Comparison of ENCODE assay signal across 8 mouse cellular contexts in genomic region chr5:31094100-31094798, GRCm38 (mm10). TPM values are rescaled to one million over a fixed set of nuclear protein-coding genes. Genes with fewer than 3 reads are reported as not detected.
A peak's percentile ranks its signal among the peaks of the same experiment; 100 is the strongest.
DNase-seq lines count a peak whose midpoint lies in the region; ATAC-seq and TF ChIP-seq lines count a peak whose summit lies in the region.

No protein-coding gene starts in this region.

- in situ Hi-C loops in CH12.LX (cut with MboI; ENCODE audit: low pct_ligation_motif_present, low pct_unique_long_range_greater_than_20kb, low sequenced_read_pairs): no loop called here

- no peak overlapping the region for H3K27ac ChIP-seq in heart, adult 2 months
- no peak overlapping the region for H3K27ac ChIP-seq in CH12.LX (ENCODE audit: insufficient read depth, low read depth)
- H3K27ac ChIP-seq in heart, embryonic 15.5 days: no peak overlapping the region
- no peak overlapping the region for H3K27ac ChIP-seq in midbrain, embryonic 10.5 days (replicated peaks)

- no peak for TF ChIP-seq EP300 in heart, adult 2 months (IDR thresholded peaks at IDR 0.05; ENCODE audit: insufficient read depth, low read depth, low read length)
- no peak for TF ChIP-seq EP300 in CH12.LX (IDR thresholded peaks at IDR 0.05; ENCODE audit: low read length)

- no peak for TF ChIP-seq CTCF in heart, adult 2 months (IDR thresholded peaks at IDR 0.05)
- TF ChIP-seq CTCF in CH12.LX (conservative IDR thresholded peaks at IDR 0.05 in 1 of 2, IDR thresholded peaks at IDR 0.05 in 1 of 2; ENCODE audit: low read depth in 2 of 2, low read length in 2 of 2): no peak

- no peak for ATAC-seq in heart, embryonic 15.5 days (replicated peaks; ENCODE audit: insufficient number of reproducible peaks, insufficient read depth, low FRiP score, low read depth)
- ATAC-seq in erythroblast, adult 5-6 weeks (replicated peaks; ENCODE audit: low FRiP score, poor library complexity, severe bottlenecking): no peak

- peak overlapping the region; percentile 47 for H3K4me3 ChIP-seq in heart, adult 2 months
- H3K4me3 ChIP-seq in CH12.LX (replicated peaks in 1 of 3; ENCODE audit: low read depth in 2 of 3, low read length in 2 of 3, poor library complexity in 1 of 3): no peak overlapping the region
- H3K4me3 ChIP-seq in heart, embryonic 15.5 days: peak overlapping the region; percentile 45
- H3K4me3 ChIP-seq in midbrain, embryonic 10.5 days: peak overlapping the region; percentile 56

- peaks cover 22% of the 10 kb centered on the region for H3K27me3 ChIP-seq in heart, adult 2 months (ENCODE audit: control insufficient read depth, insufficient read depth, low read length)
- H3K27me3 ChIP-seq in CH12.LX (replicated peaks): peaks cover 86% of the 10 kb centered on the region
- H3K27me3 ChIP-seq in heart, embryonic 15.5 days: peaks cover 93% of the 10 kb centered on the region
- H3K27me3 ChIP-seq in midbrain, embryonic 10.5 days (ENCODE audit: low read depth, poor library complexity, severe bottlenecking): peaks cover 94% of the 10 kb centered on the region

- intact Hi-C loops in heart, adult 2 months (cut with DNase I): no loop called here

- H3K4me1 ChIP-seq in heart, adult 2 months (ENCODE audit: control insufficient read depth, insufficient read depth, low read length): peaks cover 4% of the 10 kb centered on the region
- peaks cover 7 to 22% of the 10 kb centered on the region in 2 experiments for H3K4me1 ChIP-seq in CH12.LX (ENCODE audit: control insufficient read depth in 1 of 2, insufficient read depth in 2 of 2)
- peaks cover 35% of the 10 kb centered on the region for H3K4me1 ChIP-seq in heart, embryonic 15.5 days (replicated peaks)
- peaks cover 40% of the 10 kb centered on the region for H3K4me1 ChIP-seq in midbrain, embryonic 10.5 days

- H3K79me2 ChIP-seq in heart, adult 2 months (replicated peaks; ENCODE audit: control insufficient read depth, insufficient read depth, low read length): no peaks in the 10 kb centered on the region
- H3K79me2 ChIP-seq in CH12.LX (replicated peaks; ENCODE audit: control insufficient read depth, extremely low read depth, insufficient read depth, poor library complexity, severe bottlenecking): no peaks in the 10 kb centered on the region

- TF ChIP-seq RAD21 in CH12.LX (IDR thresholded peaks at IDR 0.05; ENCODE audit: low read depth, low read length): no peak

- dilution Hi-C loops in CH12.LX (cut with MboI; ENCODE audit: extremely low pct_ligation_motif_present, extremely low pct_unique_long_range_greater_than_20kb, low sequenced_read_pairs): no loop called here

- WGBS in heart, adult 2 months: 3% methylated on average over 29 of the region's 29 CpGs
- WGBS in heart, embryonic 15.5 days: 2% methylated on average over 29 of the region's 29 CpGs
- WGBS in midbrain, embryonic 10.5 days: 3% methylated on average over 29 of the region's 29 CpGs

- TF ChIP-seq POLR2A in heart, adult 2 months (IDR thresholded peaks at IDR 0.05; ENCODE audit: insufficient read depth, low read depth, low read length): no peak
- TF ChIP-seq POLR2A in CH12.LX (IDR thresholded peaks at IDR 0.05; ENCODE audit: low read depth, low read length): no peak

- H3K9me3 ChIP-seq in CH12.LX (replicated peaks; ENCODE audit: low read length): peaks cover 10% of the 10 kb centered on the region
- no peaks in the 10 kb centered on the region for H3K9me3 ChIP-seq in heart, embryonic 15.5 days (replicated peaks)
- H3K9me3 ChIP-seq in midbrain, embryonic 10.5 days (replicated peaks): no peaks in the 10 kb centered on the region

- H3K4me2 ChIP-seq in CH12.LX (ENCODE audit: insufficient read depth, low read depth, poor library complexity, severe bottlenecking): peak overlapping the region; percentile 82
- H3K4me2 ChIP-seq in heart, embryonic 15.5 days: peak overlapping the region; percentile 73

- H3K9ac ChIP-seq in heart, adult 2 months (ENCODE audit: low read depth, low read length): no peak overlapping the region
- H3K9ac ChIP-seq in CH12.LX (ENCODE audit: insufficient read depth, low read depth): no peak overlapping the region
- H3K9ac ChIP-seq in heart, embryonic 15.5 days: 0 out of 2 replicates have a peak overlapping the region, but pooled peaks have one; percentile 33

- H3K36me3 ChIP-seq in heart, adult 2 months (ENCODE audit: control insufficient read depth, insufficient read depth, low read length): no peaks in the 10 kb centered on the region
- no peaks in the 10 kb centered on the region for H3K36me3 ChIP-seq in CH12.LX (replicated peaks in 1 of 2; ENCODE audit: control insufficient read depth in 1 of 2, insufficient read depth in 1 of 2, low read length in 1 of 2)
- no peaks in the 10 kb centered on the region for H3K36me3 ChIP-seq in heart, embryonic 15.5 days
- no peaks in the 10 kb centered on the region for H3K36me3 ChIP-seq in midbrain, embryonic 10.5 days

- no peak for DNase-seq in heart, adult 2 months
- DNase-seq in heart, postnatal 4 days: no peak
- DNase-seq in CH12.LX (ENCODE audit: extremely low read depth): no peak
- DNase-seq in midbrain, embryonic 10.5 days (ENCODE audit: low spot score): peak; percentile 38
- peak; percentile 50 for DNase-seq in thymus, postnatal 4 days
- no peak for DNase-seq in right cerebral cortex, adult 18-20 months

TF ChIP-seq in CH12.LX, 34 proteins besides CTCF, POLR2A, EP300 and RAD21:
- TF ChIP-seq USF2 (conservative IDR thresholded peaks at IDR 0.05; ENCODE audit: low read depth, low read length) (0 out of 2 replicates have a peak, but pooled peaks have one; percentile 8), GABPA (IDR thresholded peaks at IDR 0.05; ENCODE audit: insufficient replicate concordance, low read depth, low read length) (no peak), USF1 (IDR thresholded peaks at IDR 0.05; ENCODE audit: low read depth, low read length) (no peak)

RNA-seq across cellular contexts. Expression of gene Dnajc5g, which starts 11.8 kb away (rescaled TPM):
- total RNA-seq in heart, adult 2 months (2021): not detected
- not detected in 2 replicates for polyA plus RNA-seq in heart, adult 2 months (2012; rRNA removed)
- not detected for total RNA-seq in heart, postnatal 4 days (2021)
- total RNA-seq in CH12.LX (2012; rRNA removed): not detected in 2 replicates
- not detected in 2 replicates for total RNA-seq in CH12.LX (2014; rRNA removed)
- polyA plus RNA-seq in CH12.LX (2012; ENCODE audit: insufficient read length, low read depth): not detected in 2 replicates
- polyA plus RNA-seq in heart, embryonic 15.5 days (2015; fragmentation: Nextera tagmentation; extraction: Ambion mirVana): not detected in 2 replicates
- polyA plus RNA-seq in midbrain, embryonic 10.5 days (2016; fragmentation: Nextera tagmentation; extraction: Ambion mirVana): not detected in 2 replicates
- not detected in 2 replicates for total RNA-seq in erythroblast, adult 5-6 weeks (2015; ENCODE audit: low replicate concordance)
- total RNA-seq in erythroblast, adult 5-6 weeks (2017; ENCODE audit: low replicate concordance): 0.70 TPM in 1 of 2 replicates, not detected in the other

RNA-seq across cellular contexts. Expression of gene Slc30a3, which starts 13.8 kb away (rescaled TPM):
- total RNA-seq in heart, adult 2 months (2021): under 1 TPM in 1 of 2 experiments, not detected in 1; 0.29 TPM
- polyA plus RNA-seq in heart, adult 2 months (2012; rRNA removed): 0.26 and 0.47 TPM in 2 replicates
- under 1 TPM in 1 of 2 experiments, not detected in 1; 0.24 TPM for total RNA-seq in heart, postnatal 4 days (2021)
- total RNA-seq in CH12.LX (2012; rRNA removed) (not detected in 2 replicates), CH12.LX (2014; rRNA removed) (not detected in 2 replicates)
- not detected in 2 replicates for polyA plus RNA-seq in CH12.LX (2012; ENCODE audit: insufficient read length, low read depth)
- polyA plus RNA-seq in heart, embryonic 15.5 days (2015; fragmentation: Nextera tagmentation; extraction: Ambion mirVana): 0.25 and 0.36 TPM in 2 replicates
- polyA plus RNA-seq in midbrain, embryonic 10.5 days (2016; fragmentation: Nextera tagmentation; extraction: Ambion mirVana): 1.5 and 7.1 TPM in 2 replicates
- total RNA-seq in erythroblast, adult 5-6 weeks (2015; ENCODE audit: low replicate concordance): not detected in 2 replicates
- total RNA-seq in erythroblast, adult 5-6 weeks (2017; ENCODE audit: low replicate concordance): not detected in 2 replicates

RNA-seq across cellular contexts. Expression of gene Trim54, which starts 22.3 kb away (rescaled TPM):
- total RNA-seq in heart, adult 2 months (2021): 100 to 1,000 TPM; 250 to 368 TPM
- 186 and 219 TPM in 2 replicates for polyA plus RNA-seq in heart, adult 2 months (2012; rRNA removed)
- total RNA-seq in heart, postnatal 4 days (2021): 10 to 100 TPM; 33.4 to 35.6 TPM
- total RNA-seq in CH12.LX (2012; rRNA removed) (not detected in 2 replicates), CH12.LX (2014; rRNA removed) (not detected in 2 replicates)
- polyA plus RNA-seq in CH12.LX (2012; ENCODE audit: insufficient read length, low read depth): not detected in 2 replicates
- 8.0 and 9.9 TPM in 2 replicates for polyA plus RNA-seq in heart, embryonic 15.5 days (2015; fragmentation: Nextera tagmentation; extraction: Ambion mirVana)
- polyA plus RNA-seq in midbrain, embryonic 10.5 days (2016; fragmentation: Nextera tagmentation; extraction: Ambion mirVana): not detected in 2 replicates
- not detected in 2 replicates for total RNA-seq in erythroblast, adult 5-6 weeks (2015; ENCODE audit: low replicate concordance)
- not detected in 2 replicates for total RNA-seq in erythroblast, adult 5-6 weeks (2017; ENCODE audit: low replicate concordance)

RNA-seq across cellular contexts. Expression of gene Cad, which starts 39.7 kb away (rescaled TPM):
- total RNA-seq in heart, adult 2 months (2021): 10 to 100 TPM; 11.0 to 14.0 TPM
- 18.5 TPM in 2 replicates for polyA plus RNA-seq in heart, adult 2 months (2012; rRNA removed)
- 10 to 100 TPM; 33.5 to 40.7 TPM for total RNA-seq in heart, postnatal 4 days (2021)
- total RNA-seq in CH12.LX (2012; rRNA removed) (106 and 135 TPM in 2 replicates), CH12.LX (2014; rRNA removed) (43.1 and 44.3 TPM in 2 replicates)
- 108 and 123 TPM in 2 replicates for polyA plus RNA-seq in CH12.LX (2012; ENCODE audit: insufficient read length, low read depth)
- 11.0 and 19.0 TPM in 2 replicates for polyA plus RNA-seq in heart, embryonic 15.5 days (2015; fragmentation: Nextera tagmentation; extraction: Ambion mirVana)
- polyA plus RNA-seq in midbrain, embryonic 10.5 days (2016; fragmentation: Nextera tagmentation; extraction: Ambion mirVana): 52.4 and 53.3 TPM in 2 replicates
- 6.5 and 16.3 TPM in 2 replicates for total RNA-seq in erythroblast, adult 5-6 weeks (2015; ENCODE audit: low replicate concordance)
- 6.7 and 10.6 TPM in 2 replicates for total RNA-seq in erythroblast, adult 5-6 weeks (2017; ENCODE audit: low replicate concordance)

RNA-seq across cellular contexts. Expression of gene Ucn, which starts 44.4 kb away (rescaled TPM):
- total RNA-seq in heart, adult 2 months (2021): not detected
- polyA plus RNA-seq in heart, adult 2 months (2012; rRNA removed): not detected in 2 replicates
- total RNA-seq in heart, postnatal 4 days (2021): not detected
- total RNA-seq in CH12.LX (2012; rRNA removed) (not detected in 2 replicates), CH12.LX (2014; rRNA removed) (not detected in 2 replicates)
- polyA plus RNA-seq in CH12.LX (2012; ENCODE audit: insufficient read length, low read depth): not detected in 2 replicates
- not detected in 2 replicates for polyA plus RNA-seq in heart, embryonic 15.5 days (2015; fragmentation: Nextera tagmentation; extraction: Ambion mirVana)
- not detected in 2 replicates for polyA plus RNA-seq in midbrain, embryonic 10.5 days (2016; fragmentation: Nextera tagmentation; extraction: Ambion mirVana)
- total RNA-seq in erythroblast, adult 5-6 weeks (2015; ENCODE audit: low replicate concordance): not detected in 2 replicates
- total RNA-seq in erythroblast, adult 5-6 weeks (2017; ENCODE audit: low replicate concordance): not detected in 2 replicates

Comparison
In these comparisons a context has a peak if more than half of its experiments do, and no peak if none do; other contexts are left out.
1. DNase-seq: peak in midbrain, embryonic 10.5 days (single experiment) and thymus, postnatal 4 days (single experiment); none in heart, adult 2 months (0 of 2), heart, postnatal 4 days (single experiment), CH12.LX (single experiment) and right cerebral cortex, adult 18-20 months (single experiment).
2. H3K4me3 ChIP-seq: peak in heart, adult 2 months (single experiment), heart, embryonic 15.5 days (single experiment) and midbrain, embryonic 10.5 days (single experiment); none in CH12.LX (0 of 3).
3. RNA of gene Trim54, which starts 22.3 kb away (total RNA-seq): 250 to 368 TPM in heart, adult 2 months and 33.4 to 35.6 TPM in heart, postnatal 4 days; not detected in CH12.LX and not detected in erythroblast, adult 5-6 weeks; every median in the first group is over 10 times any median in the second.